ENCODE assay signal across 9 mouse cellular contexts in the genomic region with DNA sequence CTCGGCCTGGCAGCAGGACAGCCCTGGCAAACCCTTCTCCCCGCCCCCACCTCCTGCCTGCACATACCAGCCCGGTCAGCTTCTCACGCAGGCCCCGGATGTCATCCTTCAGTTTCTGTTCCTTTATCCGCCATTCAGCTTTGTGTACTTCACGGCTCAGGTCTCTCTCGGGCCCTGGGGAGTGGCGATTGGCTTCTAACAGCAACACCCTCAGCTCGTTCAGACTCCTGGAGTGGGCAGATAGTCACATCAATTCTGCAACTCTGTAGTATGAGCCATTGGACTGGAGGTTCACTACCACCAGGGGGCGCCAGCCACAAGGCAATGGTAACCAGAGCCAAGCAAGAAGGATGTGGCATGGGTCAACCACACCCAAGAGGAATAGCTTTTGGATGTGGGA. TPM values are rescaled to one million over a fixed set of nuclear protein-coding genes. Genes with fewer than 3 reads are reported as not detected.
A peak's percentile ranks its signal among the peaks of the same experiment; 100 is the strongest.
DNase-seq lines count a peak whose midpoint lies in the region; ATAC-seq lines count a peak whose summit lies in the region.
"Had no signal": no experiment of that assay in that cellular context is flagged by ENCODE, and none has a peak within 500 bp of the region (broad histone marks: within the 10 kb centered on the region; RNA-seq: fewer than 3 reads in every experiment).

No protein-coding gene starts in this region.

- H3K9ac ChIP-seq in hindbrain, embryonic 15.5 days: no peak overlapping the region

- 56% methylated on average over 11 of the region's 11 CpGs for WGBS in hindbrain, embryonic 15.5 days

- H3K4me3 ChIP-seq in hindbrain, embryonic 15.5 days: no peak overlapping the region
- H3K4me3 ChIP-seq: megakaryocyte, embryonic 14.5 days had no signal

- no peak overlapping the region for H3K27ac ChIP-seq in hindbrain, embryonic 15.5 days (replicated peaks)

- ATAC-seq in hindbrain, embryonic 15.5 days (ENCODE audit: low FRiP score, low read depth): peak; percentile 40; the same call in 1 of the 2 replicates

- no peaks in the 10 kb centered on the region for H3K4me1 ChIP-seq in hindbrain, embryonic 15.5 days (replicated peaks)

- H3K36me3 ChIP-seq in hindbrain, embryonic 15.5 days: peaks cover 85% of the 10 kb centered on the region

- DNase-seq in Muller cell, postnatal 12 days (ENCODE audit: inconsistent ontology term): peak; percentile 84
- peak; percentile 91 for DNase-seq in cerebellum, adult 9-10 months
- peak; percentile 92 to 93 for DNase-seq in frontal cortex, postnatal 25 days (ENCODE audit: low spot score in 2 of 2)
- DNase-seq in layer of hippocampus, postnatal 25 days (ENCODE audit: extremely low spot score in 1 of 2, low spot score in 1 of 2): peak; percentile 88 to 98
- peak; percentile 96 for DNase-seq in lung, postnatal 36 days
- peak; percentile 91 for DNase-seq in right cerebral cortex, adult 18-20 months
- DNase-seq in urinary bladder, adult 18-20 months (ENCODE audit: low spot score in 2 of 2): peak; percentile 81 to 83

- no peaks in the 10 kb centered on the region for H3K9me3 ChIP-seq in hindbrain, embryonic 15.5 days
- H3K9me3 ChIP-seq: megakaryocyte, embryonic 14.5 days had no signal

- no peaks in the 10 kb centered on the region for H3K27me3 ChIP-seq in hindbrain, embryonic 15.5 days
- H3K27me3 ChIP-seq: megakaryocyte, embryonic 14.5 days had no signal

- H3K4me2 ChIP-seq in hindbrain, embryonic 15.5 days: no peak overlapping the region

RNA-seq across cellular contexts. Expression of gene Gtf2ird1, which starts 37.6 kb away (rescaled TPM):
- polyA plus RNA-seq in hindbrain, embryonic 15.5 days (2015; fragmentation: Nextera tagmentation; extraction: Ambion mirVana): 69.0 and 73.7 TPM in 2 replicates
- 10 to 100 TPM; 23.1 to 29.9 TPM for total RNA-seq in layer of hippocampus, postnatal 25 days (2021)

RNA-seq across cellular contexts. Expression of gene Clip2, which starts 58.1 kb away (rescaled TPM):
- polyA plus RNA-seq in hindbrain, embryonic 15.5 days (2015; fragmentation: Nextera tagmentation; extraction: Ambion mirVana): 13.8 and 14.9 TPM in 2 replicates
- 100 to 1,000 TPM in 1 of 2 experiments, 10 to 100 TPM in 1; 99.8 to 101 TPM for total RNA-seq in layer of hippocampus, postnatal 25 days (2021)
